Mouse (Mus musculus): Measurements from ENCODE around the gene Suco. TPM values are rescaled to one million over a fixed set of nuclear protein-coding genes. Genes with fewer than 3 reads are reported as not detected.
A peak's percentile ranks its signal among the peaks of the same experiment; 100 is the strongest.

Suco gene
- polyA plus RNA-seq, 1 experiment: 3.1 TPM

GRCm38 (mm10) chr1:161907795-161908457 lies 31.4 kb upstream of the Suco start:
- Histone ChIP-seq H3K4me3 (ENCODE audit: extremely low read depth, insufficient read depth, insufficient read length) (no peak overlapping the region), H3K27me3 (ENCODE audit: control insufficient read depth, insufficient read depth, low read length) (no peaks in the 10 kb centered on the region), H3K4me1 (ENCODE audit: control insufficient read depth, insufficient read depth, insufficient read length) (peaks cover 13% of the 10 kb centered on the region), H3K36me3 (ENCODE audit: control insufficient read depth, insufficient read depth, low read length) (no peaks in the 10 kb centered on the region), H3K27ac (ENCODE audit: insufficient read depth, low read length) (peak overlapping the region; percentile 5; the same call in 1 of the 2 replicates)
- DNase-seq (ENCODE audit: low read depth in 1 of 2, low spot score in 2 of 2): no peak
- TF ChIP-seq POLR2A (IDR thresholded peaks at IDR 0.05; ENCODE audit: low read depth, low read length) (no peak), CTCF (IDR thresholded peaks at IDR 0.05; ENCODE audit: extremely low read depth, insufficient read depth, insufficient read length, insufficient replicate concordance) (no peak)
- 12% methylated on average over 2 of the region's 2 CpGs for WGBS

GRCm38 (mm10) chr1:161907111-161907510 lies 30.6 kb upstream of the Suco start:
- no peaks in the 10 kb centered on the region for H3K27me3 ChIP-seq (ENCODE audit: control insufficient read depth, insufficient read depth, low read length)
- no peaks in the 10 kb centered on the region for H3K36me3 ChIP-seq (ENCODE audit: control insufficient read depth, insufficient read depth, low read length)
- no peak for DNase-seq (ENCODE audit: low read depth in 1 of 2, low spot score in 2 of 2)
- no peak for TF ChIP-seq POLR2A (IDR thresholded peaks at IDR 0.05; ENCODE audit: low read depth, low read length)
- TF ChIP-seq CTCF (IDR thresholded peaks at IDR 0.05; ENCODE audit: extremely low read depth, insufficient read depth, insufficient read length, insufficient replicate concordance): no peak
- H3K27ac ChIP-seq (ENCODE audit: insufficient read depth, low read length): no peak overlapping the region
- WGBS: 79% methylated on average over 4 of the region's 4 CpGs
- no peak overlapping the region for H3K4me3 ChIP-seq (ENCODE audit: extremely low read depth, insufficient read depth, insufficient read length)
- H3K4me1 ChIP-seq (ENCODE audit: control insufficient read depth, insufficient read depth, insufficient read length): peaks cover 10% of the 10 kb centered on the region

GRCm38 (mm10) chr1:161902692-161903452 lies 26.4 kb upstream of the Suco start:
- TF ChIP-seq CTCF (IDR thresholded peaks at IDR 0.05; ENCODE audit: extremely low read depth, insufficient read depth, insufficient read length, insufficient replicate concordance): no peak
- no peak for TF ChIP-seq POLR2A (IDR thresholded peaks at IDR 0.05; ENCODE audit: low read depth, low read length)
- no peak overlapping the region for H3K4me3 ChIP-seq (ENCODE audit: extremely low read depth, insufficient read depth, insufficient read length)
- H3K27ac ChIP-seq (ENCODE audit: insufficient read depth, low read length): no peak overlapping the region
- no peaks in the 10 kb centered on the region for H3K27me3 ChIP-seq (ENCODE audit: control insufficient read depth, insufficient read depth, low read length)
- DNase-seq (ENCODE audit: low read depth in 1 of 2, low spot score in 2 of 2): no peak
- WGBS: 86% methylated on average over 9 of the region's 9 CpGs
- peaks cover 5% of the 10 kb centered on the region; the same call in 1 of the 2 replicates for H3K4me1 ChIP-seq (ENCODE audit: control insufficient read depth, insufficient read depth, insufficient read length)
- no peaks in the 10 kb centered on the region for H3K36me3 ChIP-seq (ENCODE audit: control insufficient read depth, insufficient read depth, low read length)

GRCm38 (mm10) chr1:161900129-161900528 lies 23.6 kb upstream of the Suco start:
- no peaks in the 10 kb centered on the region for H3K36me3 ChIP-seq (ENCODE audit: control insufficient read depth, insufficient read depth, low read length)
- 43% methylated on average over 2 of the region's 2 CpGs for WGBS
- H3K4me1 ChIP-seq (ENCODE audit: control insufficient read depth, insufficient read depth, insufficient read length): peaks cover 2% of the 10 kb centered on the region; the same call in 1 of the 2 replicates
- peak in 1 of 2 experiments; percentile 20 for DNase-seq (ENCODE audit: low read depth in 1 of 2, low spot score in 2 of 2)
- no peak overlapping the region for H3K4me3 ChIP-seq (ENCODE audit: extremely low read depth, insufficient read depth, insufficient read length)
- H3K27me3 ChIP-seq (ENCODE audit: control insufficient read depth, insufficient read depth, low read length): no peaks in the 10 kb centered on the region
- TF ChIP-seq POLR2A (IDR thresholded peaks at IDR 0.05; ENCODE audit: low read depth, low read length): no peak
- no peak for TF ChIP-seq CTCF (IDR thresholded peaks at IDR 0.05; ENCODE audit: extremely low read depth, insufficient read depth, insufficient read length, insufficient replicate concordance)
- H3K27ac ChIP-seq (ENCODE audit: insufficient read depth, low read length): no peak overlapping the region

- H3K4me3 ChIP-seq (ENCODE audit: extremely low read depth, insufficient read depth, insufficient read length): no peak overlapping the region
- no peaks in the 10 kb centered on the region for H3K27me3 ChIP-seq (ENCODE audit: control insufficient read depth, insufficient read depth, low read length)
- no peak for DNase-seq (ENCODE audit: low read depth in 1 of 2, low spot score in 2 of 2)
- no peaks in the 10 kb centered on the region for H3K36me3 ChIP-seq (ENCODE audit: control insufficient read depth, insufficient read depth, low read length)
- peaks cover 11% of the 10 kb centered on the region for H3K4me1 ChIP-seq (ENCODE audit: control insufficient read depth, insufficient read depth, insufficient read length)
- WGBS: 47% methylated on average over 8 of the region's 8 CpGs
- H3K27ac ChIP-seq (ENCODE audit: insufficient read depth, low read length): no peak overlapping the region
- TF ChIP-seq POLR2A (IDR thresholded peaks at IDR 0.05; ENCODE audit: low read depth, low read length) (no peak), CTCF (IDR thresholded peaks at IDR 0.05; ENCODE audit: extremely low read depth, insufficient read depth, insufficient read length, insufficient replicate concordance) (no peak)
Measured at GRCm38 (mm10) chr1:161897235-161897634, 20.8 kb upstream of the Suco start.

GRCm38 (mm10) chr1:161896130-161896529 lies 19.6 kb upstream of the Suco start:
- DNase-seq (ENCODE audit: low read depth in 1 of 2, low spot score in 2 of 2): peak; percentile 48
- Histone ChIP-seq H3K36me3 (ENCODE audit: control insufficient read depth, insufficient read depth, low read length) (no peaks in the 10 kb centered on the region), H3K27me3 (ENCODE audit: control insufficient read depth, insufficient read depth, low read length) (no peaks in the 10 kb centered on the region), H3K27ac (ENCODE audit: insufficient read depth, low read length) (no peak overlapping the region), H3K4me3 (ENCODE audit: extremely low read depth, insufficient read depth, insufficient read length) (no peak overlapping the region), H3K4me1 (ENCODE audit: control insufficient read depth, insufficient read depth, insufficient read length) (peaks cover 11% of the 10 kb centered on the region)
- 43% methylated on average over 10 of the region's 10 CpGs for WGBS
- TF ChIP-seq CTCF (IDR thresholded peaks at IDR 0.05; ENCODE audit: extremely low read depth, insufficient read depth, insufficient read length, insufficient replicate concordance): no peak
- no peak for TF ChIP-seq POLR2A (IDR thresholded peaks at IDR 0.05; ENCODE audit: low read depth, low read length)
